Mouse (Mus musculus): ENCODE data around the gene Erich3.

DNA sequence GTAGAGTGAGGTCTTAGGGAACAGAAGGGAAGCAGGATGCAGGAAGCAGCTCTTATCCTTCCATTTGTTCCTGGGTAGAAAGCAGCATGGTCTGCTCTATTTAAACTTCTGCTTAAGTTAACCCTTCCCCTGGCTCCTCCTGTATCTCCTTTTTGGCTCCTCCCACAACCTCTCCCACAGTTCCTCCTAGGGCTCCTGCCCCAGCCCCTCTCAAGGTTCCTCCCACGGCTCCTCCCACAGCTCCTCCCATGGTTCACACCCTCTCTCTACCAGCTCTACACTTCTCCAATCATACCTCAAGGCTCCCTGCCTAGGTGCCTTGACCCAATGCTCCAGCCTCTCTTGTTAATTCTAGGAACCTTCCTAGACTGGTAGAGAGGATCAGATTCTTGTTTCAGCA is 149.2 kb downstream of the Erich3 start:
- TF ChIP-seq POLR2A (IDR thresholded peaks at IDR 0.05; ENCODE audit: control insufficient read depth in 1 of 2, insufficient read depth in 1 of 2, low read depth in 1 of 2, low read length in 2 of 2, poor library complexity in 1 of 2) (no peak), MYC (IDR thresholded peaks at IDR 0.05; ENCODE audit: low read depth, low read length) (no peak), NRF1 (IDR thresholded peaks at IDR 0.05; ENCODE audit: insufficient read depth, low read depth, low read length, poor library complexity, severe bottlenecking) (no peak), KAT2A (conservative IDR thresholded peaks at IDR 0.05; ENCODE audit: low read depth, low read length) (no peak), ETS1 (IDR thresholded peaks at IDR 0.05; ENCODE audit: low read depth, low read length) (no peak), CHD2 (IDR thresholded peaks at IDR 0.05; ENCODE audit: low read length) (no peak), EP300 (IDR thresholded peaks at IDR 0.05; ENCODE audit: low read depth in 1 of 2, low read length in 2 of 2) (no peak), CTCF (IDR thresholded peaks at IDR 0.05 in 2 of 3, conservative IDR thresholded peaks at IDR 0.05 in 1 of 3; ENCODE audit: control insufficient read depth in 1 of 3, insufficient read depth in 1 of 3, low read depth in 2 of 3, low read length in 3 of 3, poor library complexity in 1 of 3, severe bottlenecking in 1 of 3) (no peak), TBP (IDR thresholded peaks at IDR 0.05; ENCODE audit: low read depth, low read length) (no peak), POLR2AphosphoS2 (IDR thresholded peaks at IDR 0.05; ENCODE audit: low read length) (no peak), MAX (IDR thresholded peaks at IDR 0.05; ENCODE audit: low read length) (no peak), ZC3H11A (IDR thresholded peaks at IDR 0.05; ENCODE audit: low read depth, low read length) (no peak), MAFK (IDR thresholded peaks at IDR 0.05; ENCODE audit: borderline replicate concordance, low read depth, low read length) (no peak)

Measured in MEL (cell line).